Mouse (Mus musculus) heart, embryonic 10.5 days (tissue): ENCODE measurements at regions not wholly inside any gene's neighbourhood (a gene's known extent, or its start where the extent isn't known, plus 50 kb on each side); places are given as distances from the start of the nearest gene placed in this dataset.

Experiments
- DNase-seq: peaks from one replicate; pipeline ENCODE4 v3.0.0-alpha.2; 2017; ENCODE audit warnings: low spot score
- H3K27ac ChIP-seq: fragments of 300-500 bp; sonication (generic); 2 replicates; pipeline ENCODE4 v1.5.1; 2016; ENCODE audit warnings: mild to moderate bottlenecking
- H3K27me3 ChIP-seq: fragments of 300-500 bp; sonication (generic); 2 replicates; pipeline ENCODE4 v1.6.1; 2016; ENCODE audit warnings: mild to moderate bottlenecking; ENCODE audit not compliant: poor library complexity, insufficient read depth, severe bottlenecking
- H3K36me3 ChIP-seq: fragments of 300-500 bp; sonication (generic); 2 replicates; pipeline ENCODE4 v1.6.1; 2016; ENCODE audit warnings: mild to moderate bottlenecking, moderate library complexity
- H3K4me1 ChIP-seq: fragments of 300-500 bp; sonication (generic); 2 replicates; pipeline ENCODE4 v1.6.1; 2016; ENCODE audit warnings: mild to moderate bottlenecking
- H3K4me3 ChIP-seq: fragments of 300-500 bp; sonication (generic); 2 replicates; pipeline ENCODE4 v1.5.1; 2016; ENCODE audit warnings: mild to moderate bottlenecking, moderate library complexity
- H3K9me3 ChIP-seq: fragments of 300-500 bp; sonication (generic); 2 replicates; pipeline ENCODE4 v1.6.1; 2016; ENCODE audit warnings: mild to moderate bottlenecking, moderate library complexity
- WGBS: fragments of 180-500 bp; shearing (Covaris S2); methylation state at CpG from one replicate; pipeline ENCODE4 v1.1.7; 2016; 5-methylcytosine and 5-hydroxymethylcytosine counted together

- Histone ChIP-seq H3K27me3 (peaks cover 12% of the 10 kb centered on the region), H3K9me3 (no peaks in the 10 kb centered on the region), H3K27ac (no peak overlapping the region), H3K36me3 (no peaks in the 10 kb centered on the region), H3K4me3 (no peak overlapping the region), H3K4me1 (no peaks in the 10 kb centered on the region)
- no peak for DNase-seq
- 72% methylated on average over 13 of the region's 13 CpGs for WGBS
Observed at GRCm38 (mm10) chr4:131107127-131107857, 163.1 kb downstream of the Matn1 start.

GRCm38 (mm10) chr4:131112536-131112935 lies 168.4 kb downstream of the Matn1 start:
- Histone ChIP-seq H3K36me3 (no peaks in the 10 kb centered on the region), H3K9me3 (no peaks in the 10 kb centered on the region), H3K27me3 (peaks cover 12% of the 10 kb centered on the region; the same call in 1 of the 2 replicates), H3K27ac (no peak overlapping the region), H3K4me3 (no peak overlapping the region), H3K4me1 (no peaks in the 10 kb centered on the region)
- WGBS: 69% methylated on average over 6 of the region's 6 CpGs
- no peak for DNase-seq

GRCm38 (mm10) chr4:131113727-131114303 lies 169.6 kb downstream of the Matn1 start:
- Histone ChIP-seq H3K36me3 (no peaks in the 10 kb centered on the region), H3K4me3 (no peak overlapping the region), H3K27me3 (peaks cover 21% of the 10 kb centered on the region; the same call in 1 of the 2 replicates), H3K4me1 (no peaks in the 10 kb centered on the region), H3K9me3 (no peaks in the 10 kb centered on the region), H3K27ac (no peak overlapping the region)
- DNase-seq: no peak
- 47% methylated on average over 10 of the region's 10 CpGs for WGBS

GRCm38 (mm10) chr4:131115247-131115646 lies 171.1 kb downstream of the Matn1 start:
- WGBS: 12% methylated on average over 5 of the region's 5 CpGs

GRCm38 (mm10) chr4:131118586-131118985 lies 174.4 kb downstream of the Matn1 start:
- Histone ChIP-seq H3K36me3 (no peaks in the 10 kb centered on the region), H3K4me3 (no peak overlapping the region), H3K27ac (no peak overlapping the region), H3K4me1 (no peaks in the 10 kb centered on the region), H3K27me3 (peaks cover 13% of the 10 kb centered on the region; the same call in 1 of the 2 replicates), H3K9me3 (no peaks in the 10 kb centered on the region)
- DNase-seq: no peak
- WGBS: 70% methylated on average over 4 of the region's 4 CpGs

More at GRCm38 (mm10) chr4:131115247-131115646, 171.1 kb downstream of the Matn1 start:
- Histone ChIP-seq H3K27me3 (peaks cover 18% of the 10 kb centered on the region; the same call in 1 of the 2 replicates), H3K36me3 (no peaks in the 10 kb centered on the region), H3K9me3 (no peaks in the 10 kb centered on the region), H3K27ac (no peak overlapping the region), H3K4me3 (no peak overlapping the region), H3K4me1 (no peaks in the 10 kb centered on the region)
- DNase-seq: peak; percentile 89

GRCm38 (mm10) chr4:131119621-131120020 lies 175.4 kb downstream of the Matn1 start:
- WGBS: 82% methylated on average over 2 of the region's 2 CpGs
- Histone ChIP-seq H3K27me3 (0 out of 2 replicates have a peak, but pooled peaks cover 9% of the 10 kb centered on the region), H3K4me3 (no peak overlapping the region), H3K4me1 (no peaks in the 10 kb centered on the region), H3K36me3 (no peaks in the 10 kb centered on the region), H3K9me3 (no peaks in the 10 kb centered on the region), H3K27ac (no peak overlapping the region)
- no peak for DNase-seq

GRCm38 (mm10) chr4:131120680-131121079 lies 176.5 kb downstream of the Matn1 start:
- Histone ChIP-seq H3K36me3 (no peaks in the 10 kb centered on the region), H3K9me3 (no peaks in the 10 kb centered on the region), H3K4me1 (no peaks in the 10 kb centered on the region), H3K27ac (no peak overlapping the region), H3K27me3 (peaks cover 14% of the 10 kb centered on the region; the same call in 1 of the 2 replicates), H3K4me3 (no peak overlapping the region)
- 82% methylated on average over 5 of the region's 5 CpGs for WGBS
- DNase-seq: no peak

GRCm38 (mm10) chr4:131125975-131126374 lies 181.8 kb downstream of the Matn1 start:
- no peaks in the 10 kb centered on the region for H3K9me3 ChIP-seq
- peaks cover 14% of the 10 kb centered on the region; the same call in 1 of the 2 replicates for H3K27me3 ChIP-seq
- no peaks in the 10 kb centered on the region for H3K4me1 ChIP-seq
- no peak overlapping the region for H3K27ac ChIP-seq
- 44% methylated on average over 7 of the region's 7 CpGs for WGBS
- H3K4me3 ChIP-seq: no peak overlapping the region
- no peaks in the 10 kb centered on the region for H3K36me3 ChIP-seq
- no peak for DNase-seq

- no peak overlapping the region for H3K4me3 ChIP-seq
- no peaks in the 10 kb centered on the region for H3K36me3 ChIP-seq
- 63% methylated on average over 6 of the region's 6 CpGs for WGBS
- peaks cover 3% of the 10 kb centered on the region; the same call in 1 of the 2 replicates for H3K4me1 ChIP-seq
- no peaks in the 10 kb centered on the region for H3K9me3 ChIP-seq
- H3K27ac ChIP-seq: no peak overlapping the region
- H3K27me3 ChIP-seq: peaks cover 14% of the 10 kb centered on the region; the same call in 1 of the 2 replicates
- no peak for DNase-seq
Observed at GRCm38 (mm10) chr4:131126901-131127300, 182.7 kb downstream of the Matn1 start.

GRCm38 (mm10) chr4:131128646-131129045 lies 184.5 kb downstream of the Matn1 start:
- WGBS: 53% methylated on average over 3 of the region's 3 CpGs
- H3K9me3 ChIP-seq: no peaks in the 10 kb centered on the region
- no peaks in the 10 kb centered on the region for H3K36me3 ChIP-seq
- H3K4me3 ChIP-seq: no peak overlapping the region
- H3K27ac ChIP-seq: no peak overlapping the region
- peaks cover 9% of the 10 kb centered on the region for H3K4me1 ChIP-seq
- no peak for DNase-seq
- H3K27me3 ChIP-seq: peaks cover 22% of the 10 kb centered on the region; the same call in 1 of the 2 replicates

GRCm38 (mm10) chr4:131132201-131132600 lies 188.0 kb downstream of the Matn1 start:
- 12% methylated on average over 1 of the region's 1 CpGs for whole genome bisulfite sequencing
- DNase-seq: no peak
- no peaks in the 10 kb centered on the region for H3K36me3 ChIP-seq
- H3K27me3 ChIP-seq: peaks cover 29% of the 10 kb centered on the region; the same call in 1 of the 2 replicates
- no peak overlapping the region for H3K27ac ChIP-seq
- peaks cover 9% of the 10 kb centered on the region for H3K4me1 ChIP-seq
- no peak overlapping the region for H3K4me3 ChIP-seq
- H3K9me3 ChIP-seq: no peaks in the 10 kb centered on the region

- Histone ChIP-seq H3K27me3 (peaks cover 27% of the 10 kb centered on the region; the same call in 1 of the 2 replicates), H3K4me3 (no peak overlapping the region), H3K36me3 (no peaks in the 10 kb centered on the region), H3K4me1 (peaks cover 9% of the 10 kb centered on the region), H3K27ac (no peak overlapping the region), H3K9me3 (no peaks in the 10 kb centered on the region)
- 56% methylated on average over 9 of the region's 9 CpGs for WGBS
- DNase-seq: no peak
Observed at GRCm38 (mm10) chr4:131132781-131133180, 188.6 kb downstream of the Matn1 start.

GRCm38 (mm10) chr4:131135841-131136240 lies 191.7 kb downstream of the Matn1 start:
- 75% methylated on average over 4 of the region's 4 CpGs for WGBS
- no peak overlapping the region for H3K4me3 ChIP-seq

More at GRCm38 (mm10) chr4:131135841-131136240, 191.7 kb downstream of the Matn1 start:
- no peak for DNase-seq
- no peak overlapping the region for H3K27ac ChIP-seq
- peaks cover 9% of the 10 kb centered on the region for H3K4me1 ChIP-seq
- no peaks in the 10 kb centered on the region for H3K36me3 ChIP-seq
- H3K9me3 ChIP-seq: no peaks in the 10 kb centered on the region
- H3K27me3 ChIP-seq: peaks cover 20% of the 10 kb centered on the region; the same call in 1 of the 2 replicates
